Mouse (Mus musculus) T-helper 17 cell (primary cell): ENCODE results near the gene Lypd6b.

Source experiments
- in situ Hi-C, 2 experiments: fragments of 300-600 bp; cut with MboI, MseI; formaldehyde crosslinking; loops; 1 replicate in 1 of 2; 2 replicates in 1 of 2; pipeline ENCODE4 v1.15.1; 2025; ENCODE audit warnings: high pct_unique_total_duplicates in 2 of 2

The Lypd6b gene

DNA sequence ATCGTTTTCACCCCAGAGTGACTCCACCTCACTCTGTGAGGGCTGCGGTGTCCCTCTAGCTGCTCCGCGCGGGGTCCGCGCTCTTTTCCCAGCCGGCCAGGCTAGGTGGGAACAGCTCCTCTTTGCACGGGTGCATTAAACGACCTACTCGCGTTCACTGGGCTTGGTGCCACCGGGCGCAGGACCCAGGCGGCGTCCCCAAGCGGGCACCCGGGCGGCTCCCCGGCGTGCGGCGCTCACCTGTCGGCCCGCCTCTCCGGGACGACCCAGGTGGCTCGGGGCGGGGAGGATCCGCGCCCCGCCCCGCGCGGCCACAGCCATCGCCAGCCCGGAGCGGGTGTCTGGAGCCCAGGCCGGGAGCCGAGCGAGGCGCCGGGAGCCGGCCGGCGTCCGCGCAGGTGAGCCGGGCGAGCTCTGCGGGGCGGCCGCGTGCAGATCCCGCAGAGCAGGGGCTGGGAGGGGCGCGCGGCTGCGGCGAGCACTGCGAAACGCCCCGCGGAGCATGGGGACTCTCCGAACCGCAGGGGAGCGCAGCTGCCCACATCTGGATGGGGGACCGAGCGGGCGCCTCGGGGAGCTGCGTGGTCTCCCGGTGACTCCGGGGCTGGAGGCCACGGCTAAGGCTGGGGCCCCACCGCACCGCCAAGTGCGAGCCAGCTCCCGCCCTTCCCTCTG is at the start of gene Lypd6b:
Gene Lypd6b (plus strand): TSS at position 313 of the 675 bp plus-strand sequence.
- in situ Hi-C loops: no loop called here

DNA sequence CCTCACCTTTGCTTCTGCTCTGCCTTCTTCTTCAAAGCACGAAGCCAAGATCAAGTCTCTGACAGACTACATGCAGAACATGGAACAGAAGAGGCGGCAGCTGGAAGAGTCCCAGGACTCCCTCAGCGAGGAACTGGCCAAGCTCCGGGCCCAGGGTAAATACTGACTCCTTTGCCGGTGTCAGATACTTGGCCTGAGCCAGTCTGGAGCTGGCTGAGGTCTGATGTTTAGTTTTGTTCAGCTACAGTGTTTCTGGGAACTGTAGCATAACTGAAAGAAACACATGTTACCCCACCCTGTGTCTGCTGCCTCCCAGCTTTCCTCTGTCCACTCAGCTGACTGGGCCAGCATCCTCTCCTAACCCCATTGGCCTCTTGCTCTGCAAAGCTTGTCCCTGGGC is 48.4 kb upstream of the Lypd6b start:
- in situ Hi-C loops: loop anchor here in 1 of 2 experiments (5.0 to 25.0 kb wide), 4 partner anchors 194 to 827 kb away; no protein-coding TSS in a partner anchor

- in situ Hi-C loops: loop anchor here in 1 of 2 experiments (25.0 kb wide), 1 partner anchor 829 kb away; no protein-coding TSS in a partner anchor
These were observed 46.5 kb upstream of the Lypd6b start for GRCm38 (mm10) chr2:49741026-49741425.

GRCm38 (mm10) chr2:49741895-49742734 is 45.4 kb upstream of the Lypd6b start:
- in situ Hi-C loops: loop anchor here in 1 of 2 experiments (25.0 kb wide), 1 partner anchor 830 kb away; no protein-coding TSS in a partner anchor

- in situ Hi-C loops: loop anchor here in 1 of 2 experiments (25.0 kb wide), 1 partner anchor 831 kb away; no protein-coding TSS in a partner anchor
These were observed 44.6 kb upstream of the Lypd6b start for GRCm38 (mm10) chr2:49742919-49743318.

- in situ Hi-C loops: loop anchor here in 1 of 2 experiments (25.0 kb wide), 1 partner anchor 831 kb away; no protein-coding TSS in a partner anchor
These were observed 43.7 kb upstream of the Lypd6b start for GRCm38 (mm10) chr2:49743775-49744174.

- in situ Hi-C loops: loop anchor here in 1 of 2 experiments (25.0 kb wide), 1 partner anchor 832 kb away; no protein-coding TSS in a partner anchor
These were observed 43.0 kb upstream of the Lypd6b start for GRCm38 (mm10) chr2:49744251-49745093.

DNA sequence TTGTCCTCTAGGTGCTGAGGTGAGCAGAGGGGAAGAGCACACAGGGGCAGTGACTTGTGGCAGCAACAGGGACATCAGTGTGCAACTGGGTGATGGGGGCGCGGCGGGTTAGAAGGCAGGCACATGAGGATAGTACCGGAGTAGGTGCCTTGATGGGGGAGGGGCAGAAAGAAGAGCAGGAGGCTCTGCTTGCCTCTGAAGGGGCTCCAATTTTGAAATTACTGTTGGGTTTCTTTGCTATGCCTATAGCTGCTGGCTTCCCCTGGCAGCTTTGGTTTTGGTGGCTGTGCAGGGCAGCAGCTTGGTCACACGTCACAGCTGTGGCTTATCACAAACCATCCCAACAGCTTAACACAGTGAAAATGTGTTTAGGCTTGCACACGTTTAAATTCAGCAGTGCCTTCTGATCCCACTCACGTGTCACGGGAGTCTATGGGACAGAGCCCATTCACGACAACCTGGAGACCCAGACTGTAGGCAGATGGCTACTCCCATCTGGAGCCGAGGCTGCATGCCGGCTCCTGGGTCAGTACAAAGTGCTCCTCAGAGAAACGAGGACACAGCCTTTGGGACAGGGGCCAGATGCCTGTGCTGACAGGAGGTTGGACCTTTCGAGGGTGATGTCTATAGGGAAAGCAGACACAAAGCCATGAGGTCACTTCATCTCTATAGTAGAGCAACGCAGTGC is 42.2 kb upstream of the Lypd6b start:
- in situ Hi-C loops: loop anchor here in 1 of 2 experiments (25.0 kb wide), 1 partner anchor 833 kb away; no protein-coding TSS in a partner anchor

DNA sequence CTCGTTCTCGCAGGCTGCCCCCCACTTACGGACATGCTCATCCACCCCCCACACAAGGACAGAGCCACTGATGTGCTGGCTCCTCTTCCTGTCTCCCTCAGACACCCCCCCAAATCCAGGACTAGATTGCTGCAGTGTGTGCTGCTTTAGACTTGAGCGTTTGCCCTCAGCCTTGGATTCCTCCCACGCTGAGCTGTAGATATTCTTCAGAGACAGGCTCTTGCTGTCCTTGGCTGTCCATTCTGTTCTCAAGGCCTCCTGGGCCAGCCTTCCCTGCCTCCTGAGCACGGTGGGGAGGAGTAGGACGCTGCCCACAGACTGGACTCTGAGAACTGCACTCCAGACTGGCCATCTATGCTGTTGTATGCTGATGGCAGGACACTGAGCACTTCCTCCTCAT is 40.5 kb upstream of the Lypd6b start:
- in situ Hi-C loops: loop anchor here in 1 of 2 experiments (25.0 kb wide), 1 partner anchor 835 kb away; no protein-coding TSS in a partner anchor

GRCm38 (mm10) chr2:49747670-49748069 is 39.8 kb upstream of the Lypd6b start:
- in situ Hi-C loops: loop anchor here in 1 of 2 experiments (25.0 kb wide), 1 partner anchor 835 kb away; no protein-coding TSS in a partner anchor

GRCm38 (mm10) chr2:49748628-49749342 is 38.7 kb upstream of the Lypd6b start:
- in situ Hi-C loops: loop anchor here in 1 of 2 experiments (25.0 kb wide), 1 partner anchor 836 kb away; no protein-coding TSS in a partner anchor

DNA sequence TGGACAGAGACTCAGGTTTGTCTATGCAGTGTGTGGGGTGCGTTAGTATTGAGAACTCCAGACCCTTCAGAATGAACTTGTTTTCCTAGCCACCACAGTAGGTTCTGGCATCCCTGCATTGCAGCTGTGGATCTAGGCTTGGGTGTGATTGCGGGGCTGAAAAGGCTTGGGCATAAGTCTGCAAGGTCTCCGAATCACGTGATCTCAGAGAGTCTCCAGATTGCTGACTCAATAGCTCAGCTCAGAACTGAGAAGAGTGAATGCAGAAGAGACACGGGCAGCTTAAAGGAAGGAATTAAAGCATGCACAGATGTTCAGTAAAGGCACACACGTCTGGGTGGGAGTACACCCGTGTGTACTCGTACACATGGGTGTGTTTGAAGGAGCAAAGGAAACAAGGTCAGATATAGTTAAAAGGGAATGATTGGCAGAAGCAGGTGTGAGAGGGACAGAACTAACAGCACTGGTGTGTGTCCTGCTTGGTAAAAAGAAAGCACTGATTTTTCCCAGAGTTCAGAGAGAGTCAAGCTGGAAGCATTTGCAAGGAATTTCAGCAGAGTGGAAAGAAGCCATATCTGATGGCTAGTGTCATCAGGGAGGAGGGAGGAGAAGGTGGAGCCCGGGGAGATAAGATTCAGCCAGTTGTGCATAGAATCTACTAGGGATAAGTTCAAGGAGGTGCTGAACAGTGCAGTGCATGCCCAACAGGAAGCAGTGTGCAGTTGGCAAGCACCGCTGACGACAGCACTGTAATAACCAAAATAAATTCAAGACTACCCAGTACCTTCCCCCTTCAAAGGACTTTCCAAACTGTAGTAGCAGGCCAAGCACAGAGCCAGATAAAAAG is 37.5 kb upstream of the Lypd6b start:
- in situ Hi-C loops: loop anchor here in 1 of 2 experiments (25.0 kb wide), 2 partner anchors 838 to 1062 kb away; no protein-coding TSS in a partner anchor

DNA sequence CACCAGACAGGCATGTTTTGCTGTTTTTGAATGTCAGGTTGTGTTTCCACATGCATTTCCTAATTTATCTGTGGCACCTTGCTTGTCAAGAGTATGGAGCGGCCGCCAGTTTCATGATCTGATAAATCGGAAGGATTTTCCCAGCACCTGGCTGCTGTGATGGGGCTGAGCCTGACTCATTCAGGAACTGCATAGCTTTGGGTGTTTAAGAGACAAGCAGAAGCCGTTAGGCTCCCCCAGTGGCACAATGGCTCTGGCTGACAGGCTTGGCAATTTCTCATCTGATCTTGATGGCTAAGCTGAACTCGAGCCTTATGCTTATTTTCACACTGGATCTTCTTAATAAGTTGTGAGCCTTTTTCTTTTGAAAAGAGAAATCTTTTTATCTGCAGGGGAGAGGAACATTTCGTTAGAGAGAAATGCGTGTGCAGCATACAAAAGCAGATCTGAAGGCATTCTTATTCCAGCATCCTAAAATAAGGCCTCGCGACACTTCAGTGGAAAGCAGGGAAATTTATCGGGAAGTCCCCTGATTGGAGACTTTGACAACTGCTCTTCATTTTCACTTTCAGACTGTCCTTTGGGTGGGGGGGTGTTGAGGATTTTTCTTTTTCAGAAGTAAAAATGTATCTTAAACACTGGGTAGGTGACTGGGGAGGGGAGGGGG is 35.8 kb upstream of the Lypd6b start:
- in situ Hi-C loops: loop anchor here in 1 of 2 experiments (25.0 kb wide), 1 partner anchor 1061 kb away; no protein-coding TSS in a partner anchor

GRCm38 (mm10) chr2:49752211-49752607 is 35.3 kb upstream of the Lypd6b start:
- in situ Hi-C loops: loop anchor here in 1 of 2 experiments (25.0 kb wide), 1 partner anchor 1060 kb away; no protein-coding TSS in a partner anchor

DNA sequence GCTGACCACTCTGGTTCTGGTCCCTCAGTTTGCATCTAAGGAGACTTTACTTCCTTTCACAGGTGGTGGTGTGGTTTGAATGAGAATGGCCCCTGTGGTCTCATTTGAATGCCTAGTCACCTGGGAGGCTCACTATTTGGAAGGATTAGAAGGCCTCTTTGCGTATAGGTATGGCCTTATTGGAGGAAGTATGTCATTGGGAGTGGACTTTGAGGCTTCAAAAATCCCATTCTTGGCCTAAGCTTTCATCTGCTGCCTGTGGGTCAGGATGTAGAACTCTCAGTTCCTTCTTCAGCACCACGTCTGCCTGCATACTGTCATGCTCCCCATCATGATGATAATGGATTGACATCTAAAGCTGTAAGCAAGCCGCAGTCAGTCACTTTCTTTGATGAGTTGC is 34.4 kb upstream of the Lypd6b start:
- in situ Hi-C loops: loop anchor here in 1 of 2 experiments (25.0 kb wide), 1 partner anchor 1059 kb away; no protein-coding TSS in a partner anchor

- in situ Hi-C loops: loop anchor here in 1 of 2 experiments (25.0 kb wide), 1 partner anchor 1057 kb away; no protein-coding TSS in a partner anchor
These were observed 32.4 kb upstream of the Lypd6b start for GRCm38 (mm10) chr2:49755054-49755453.

DNA sequence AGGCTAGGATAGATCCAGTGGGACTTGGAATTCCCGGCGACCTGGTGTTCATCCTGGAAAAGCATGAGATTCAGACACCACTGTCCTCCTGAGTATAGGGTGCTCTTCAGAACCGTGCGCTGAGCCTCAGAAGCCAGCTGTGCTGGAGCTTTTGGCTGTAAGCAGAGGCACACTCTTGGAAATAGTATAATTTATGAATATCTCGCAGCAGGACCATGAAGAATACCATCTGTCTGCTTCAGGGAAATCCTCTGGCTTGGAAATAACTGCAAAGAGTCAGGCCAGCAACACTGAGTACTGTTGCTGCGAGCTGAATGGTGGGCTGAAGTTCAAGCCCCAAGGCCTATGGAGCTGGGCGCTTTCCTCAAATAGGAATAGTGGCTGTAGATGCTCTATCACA is 29.9 kb upstream of the Lypd6b start:
- in situ Hi-C loops: loop anchor here in 1 of 2 experiments (25.0 kb wide), 1 partner anchor 1055 kb away; no protein-coding TSS in a partner anchor
